Mouse (Mus musculus) retina, postnatal 1 day (tissue): ENCODE data around the gene Gm3402.
"Not testable (repeated sequence)": the region's sequence is repeated elsewhere in the genome, so short reads cannot be mapped to it uniquely, and the experiment has no call there.

Experiments
- DNase-seq: peaks from one replicate; pipeline ENCODE4 v3.0.0-alpha.2; 2012

Gm3402 gene

GRCm38 (mm10) chr5:146513823-146514222 is at the start of gene Gm3402:
Gene Gm3402 (plus strand): TSS chr5:146514123.
- DNase-seq = not testable (repeated sequence)

GRCm38 (mm10) chr5:146466663-146467062 is 47.3 kb upstream of the Gm3402 start:
- DNase-seq = no peak

GRCm38 (mm10) chr5:146468311-146468710 is 45.6 kb upstream of the Gm3402 start:
- DNase-seq = no peak

- DNase-seq = no peak
These were observed 43.1 kb upstream of the Gm3402 start for GRCm38 (mm10) chr5:146470821-146471220.

- no peak for DNase-seq
These were observed 42.6 kb upstream of the Gm3402 start for GRCm38 (mm10) chr5:146471311-146471710.

- no peak for DNase-seq
These were observed 42.1 kb upstream of the Gm3402 start for GRCm38 (mm10) chr5:146471821-146472220.

GRCm38 (mm10) chr5:146479564-146479963 is 34.4 kb upstream of the Gm3402 start:
- DNase-seq = peak; percentile 28

GRCm38 (mm10) chr5:146481665-146482064 is 32.3 kb upstream of the Gm3402 start, which contains the start of gene Gm6408:
Gene Gm6408 (plus strand): TSS chr5:146481965.
- DNase-seq = not testable (repeated sequence)

- DNase-seq = not testable (repeated sequence)
These were observed 25.0 kb upstream of the Gm3402 start for GRCm38 (mm10) chr5:146488959-146489358.

GRCm38 (mm10) chr5:146491063-146491462 is 22.9 kb upstream of the Gm3402 start, which contains the start of gene Gm6370:
Gene Gm6370 (plus strand): TSS chr5:146491363.
- not testable (repeated sequence) for DNase-seq

- not testable (repeated sequence) for DNase-seq
These were observed 11.8 kb upstream of the Gm3402 start, which contains the start of gene 4930449I24Rik for GRCm38 (mm10) chr5:146502099-146502498. Gene 4930449I24Rik (plus strand): TSS chr5:146502399.

- DNase-seq = not testable (repeated sequence)
These were observed 11.6 kb downstream of the Gm3402 start, which contains the start of gene Gm3404 for GRCm38 (mm10) chr5:146525501-146525900. Gene Gm3404 (plus strand): TSS chr5:146525801.

GRCm38 (mm10) chr5:146537347-146537746 is 23.4 kb downstream of the Gm3402 start, which contains the start of gene Gm3409:
Gene Gm3409 (plus strand): TSS chr5:146537647.
- DNase-seq = not testable (repeated sequence)

- not testable (repeated sequence) for DNase-seq
These were observed 41.9 kb downstream of the Gm3402 start, which contains the start of gene Gm3415 for GRCm38 (mm10) chr5:146555836-146556235. Gene Gm3415 (plus strand): TSS chr5:146556136.

- no peak for DNase-seq
These were observed 50.3 kb downstream of the Gm3402 start for GRCm38 (mm10) chr5:146564259-146564658.
